Mouse (Mus musculus) spleen, adult 2 months (tissue): Measurements from ENCODE around the gene Rffl. TPM values are rescaled to one million over a fixed set of nuclear protein-coding genes. Genes with fewer than 3 reads are reported as not detected.
A peak's percentile ranks its signal among the peaks of the same experiment; 100 is the strongest.

Experiments used
- DNase-seq, 2 experiments: peaks; one replicate each; pipeline versions ENCODE4 v3.0.0 to v3.0.0-alpha.2; 2012 to 2021; ENCODE audit warnings: low spot score in 2 of 2, low read depth in 1 of 2
- H3K27ac ChIP-seq: fragments of 200-500 bp; 2 replicates; pipeline ENCODE4 v1.5.1; 2012; ENCODE audit warnings: low read length, inconsistent platforms; ENCODE audit not compliant: insufficient read depth
- H3K27me3 ChIP-seq: fragments of 200-500 bp; 2 replicates; pipeline ENCODE4 v1.6.1; 2012; ENCODE audit warnings: mild to moderate bottlenecking, moderate library complexity, low read length, inconsistent platforms; ENCODE audit not compliant: control insufficient read depth, insufficient read depth
- H3K36me3 ChIP-seq: fragments of 200-500 bp; 2 replicates; pipeline ENCODE4 v1.6.1; 2012; ENCODE audit warnings: mild to moderate bottlenecking, low read length, inconsistent platforms; ENCODE audit not compliant: control insufficient read depth, insufficient read depth
- H3K4me1 ChIP-seq: fragments of 200-500 bp; 2 replicates; pipeline ENCODE4 v1.6.1; 2011; ENCODE audit warnings: inconsistent platforms; ENCODE audit not compliant: control insufficient read depth, insufficient read depth, insufficient read length
- H3K4me3 ChIP-seq: fragments of 200-500 bp; 2 replicates; pipeline ENCODE4 v1.5.1; 2011; ENCODE audit warnings: mild to moderate bottlenecking, inconsistent platforms; ENCODE audit not compliant: insufficient read depth, insufficient read length; ENCODE audit errors: extremely low read depth
- CTCF ChIP-seq: fragments of 200-500 bp; IDR thresholded peaks from 2 replicates; pipeline ENCODE4 v1.5.1; 2011; ENCODE audit warnings: mild to moderate bottlenecking, inconsistent platforms; ENCODE audit not compliant: insufficient read depth, insufficient read length, insufficient replicate concordance; ENCODE audit errors: extremely low read depth
- POLR2A ChIP-seq: fragments of 200-500 bp; IDR thresholded peaks from 2 replicates; pipeline ENCODE4 v1.6.1; 2011; ENCODE audit warnings: low read depth, low read length, inconsistent platforms
- WGBS: fragments of 180-500 bp; shearing (Covaris S2); methylation state at CpG from one replicate; pipeline ENCODE4 v1.1.7; 2018; 5-methylcytosine and 5-hydroxymethylcytosine counted together
- polyA plus RNA-seq: library from polyadenylated mRNA; depleted of rRNA; stranded (reverse); fragments of >200 nt; gene quantifications from 2 replicates; pipeline ENCODE4 v1.2.3, GENCODE M21; 2012

Gene Rffl
- polyA plus RNA-seq, 1 experiment, result 13.3 TPM

DNA sequence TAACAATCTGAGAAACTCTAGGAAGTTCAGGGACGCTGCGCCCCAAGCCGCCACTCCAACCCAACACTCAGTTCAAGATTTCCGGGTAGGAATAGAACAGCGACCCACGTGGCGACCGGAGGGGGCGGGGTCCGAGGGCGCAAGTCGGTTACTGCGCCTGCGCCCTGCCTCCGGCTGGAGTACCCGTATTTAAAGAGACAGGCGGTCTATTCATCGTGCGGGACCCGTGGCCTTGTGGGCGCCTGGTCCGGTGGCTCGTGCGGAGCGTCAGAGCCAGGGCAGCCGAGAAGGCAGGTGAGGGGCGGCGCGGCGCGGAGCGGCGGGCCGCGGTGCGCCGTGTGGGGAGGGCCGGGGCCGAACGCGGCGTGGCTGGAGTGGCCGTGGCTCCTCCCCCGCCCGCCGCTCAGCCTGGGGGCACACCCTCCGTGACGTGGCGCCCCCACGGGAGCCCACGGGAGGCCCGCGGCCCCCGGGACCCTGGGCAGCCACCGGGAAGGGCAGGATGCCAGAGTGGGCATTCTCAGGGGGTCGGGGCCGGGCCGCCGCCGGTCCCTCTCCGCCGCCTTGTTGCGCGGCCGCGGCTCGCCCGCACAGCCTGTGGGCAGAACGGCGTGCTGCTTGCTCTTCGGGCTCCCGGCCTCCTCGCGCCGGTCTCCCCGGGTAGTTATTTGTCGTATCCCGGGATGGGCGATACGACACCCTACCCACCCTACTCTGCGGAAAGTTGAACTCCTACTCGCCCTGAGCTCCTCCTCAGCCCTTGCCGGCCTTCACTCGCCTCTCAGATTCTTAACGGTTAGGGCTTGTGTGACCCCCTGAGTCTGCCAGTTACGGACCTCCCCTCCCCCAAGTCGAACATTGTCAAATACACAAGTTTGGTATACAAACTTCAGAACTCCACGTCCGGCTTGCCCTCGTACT is 89.8 kb downstream of the Rffl start, which contains the start of gene Lig3:
Gene Lig3, plus strand, starts transcription at position 126 of the 921 bp plus-strand sequence.
- Histone ChIP-seq H3K36me3 (peaks cover 2% of the 10 kb centered on the region; the same call in 1 of the 2 replicates), H3K27ac (peak within 1 kb of the TSS; percentile 97), H3K4me1 (peaks cover 5% of the 10 kb centered on the region; the same call in 1 of the 2 replicates), H3K27me3 (no peaks in the 10 kb centered on the region), H3K4me3 (peak within 1 kb of the TSS; percentile 99)
- under 1% methylated on average over 64 of the region's 90 CpGs for WGBS
- TF ChIP-seq POLR2A, result peak; percentile 55
- TF ChIP-seq CTCF, result no peak
- peak; percentile 82 to 93 for DNase-seq

DNA sequence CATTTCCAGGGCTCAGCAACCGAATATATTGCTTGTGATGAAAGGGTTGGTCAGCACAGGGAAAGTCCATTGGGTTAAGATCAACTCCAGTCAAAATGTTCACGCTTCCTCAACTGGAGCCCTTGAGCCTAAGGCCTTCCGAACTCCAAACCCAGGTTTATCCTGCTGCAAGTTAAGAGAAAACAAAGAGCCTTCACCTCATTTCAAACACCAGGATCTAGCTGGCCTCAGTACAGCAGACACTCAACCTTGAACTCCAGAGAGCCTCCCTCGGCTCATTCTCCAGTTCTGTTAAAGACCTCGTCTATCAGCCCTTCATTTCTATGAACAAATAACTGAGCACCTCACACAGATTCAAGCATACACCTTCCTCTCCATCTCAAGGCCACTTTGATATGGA is 90.9 kb downstream of the Rffl start:
- no peak for TF ChIP-seq POLR2A
- no peak for TF ChIP-seq CTCF
- no peak overlapping the region for H3K27ac ChIP-seq
- H3K27me3 ChIP-seq, result no peaks in the 10 kb centered on the region
- H3K4me1 ChIP-seq, result peaks cover 5% of the 10 kb centered on the region; the same call in 1 of the 2 replicates
- H3K36me3 ChIP-seq, result peaks cover 2% of the 10 kb centered on the region; the same call in 1 of the 2 replicates
- DNase-seq, result no peak
- WGBS, result 37% methylated on average over 5 of the region's 5 CpGs
- H3K4me3 ChIP-seq, result no peak overlapping the region; the same call in 1 of the 2 replicates

DNA sequence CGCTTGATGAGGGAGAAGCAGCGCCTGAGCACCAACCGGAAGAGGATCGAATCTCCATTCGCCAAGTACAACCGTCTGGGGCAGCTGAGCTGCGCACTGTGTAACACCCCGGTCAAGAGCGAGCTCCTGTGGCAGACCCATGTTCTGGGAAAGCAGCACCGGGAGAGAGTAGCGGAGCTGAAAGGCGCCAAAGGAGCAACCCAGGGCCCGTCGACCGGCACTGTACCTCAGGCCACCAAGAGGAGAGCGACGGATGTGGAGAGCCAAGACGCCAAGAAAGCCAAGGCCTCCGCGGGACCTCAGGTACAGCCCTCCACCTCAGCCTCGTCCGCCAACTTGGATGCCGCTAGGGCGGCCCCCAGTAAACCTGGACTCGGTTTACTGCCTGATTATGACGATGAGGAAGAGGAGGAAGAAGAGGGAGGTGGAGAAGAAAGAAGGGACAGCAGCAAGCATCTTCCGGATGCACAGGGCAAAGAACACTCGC is 106.5 kb downstream of the Rffl start:
- no peak for DNase-seq
- peaks cover 3% of the 10 kb centered on the region for H3K36me3 ChIP-seq
- peak overlapping the region; percentile 60 for H3K27ac ChIP-seq
- H3K4me1 ChIP-seq, result no peaks in the 10 kb centered on the region; the same call in 1 of the 2 replicates
- TF ChIP-seq POLR2A (no peak), CTCF (no peak)
- peak overlapping the region; percentile 87 for H3K4me3 ChIP-seq
- no peaks in the 10 kb centered on the region for H3K27me3 ChIP-seq
- WGBS, result under 1% methylated on average over 28 of the region's 28 CpGs

DNA sequence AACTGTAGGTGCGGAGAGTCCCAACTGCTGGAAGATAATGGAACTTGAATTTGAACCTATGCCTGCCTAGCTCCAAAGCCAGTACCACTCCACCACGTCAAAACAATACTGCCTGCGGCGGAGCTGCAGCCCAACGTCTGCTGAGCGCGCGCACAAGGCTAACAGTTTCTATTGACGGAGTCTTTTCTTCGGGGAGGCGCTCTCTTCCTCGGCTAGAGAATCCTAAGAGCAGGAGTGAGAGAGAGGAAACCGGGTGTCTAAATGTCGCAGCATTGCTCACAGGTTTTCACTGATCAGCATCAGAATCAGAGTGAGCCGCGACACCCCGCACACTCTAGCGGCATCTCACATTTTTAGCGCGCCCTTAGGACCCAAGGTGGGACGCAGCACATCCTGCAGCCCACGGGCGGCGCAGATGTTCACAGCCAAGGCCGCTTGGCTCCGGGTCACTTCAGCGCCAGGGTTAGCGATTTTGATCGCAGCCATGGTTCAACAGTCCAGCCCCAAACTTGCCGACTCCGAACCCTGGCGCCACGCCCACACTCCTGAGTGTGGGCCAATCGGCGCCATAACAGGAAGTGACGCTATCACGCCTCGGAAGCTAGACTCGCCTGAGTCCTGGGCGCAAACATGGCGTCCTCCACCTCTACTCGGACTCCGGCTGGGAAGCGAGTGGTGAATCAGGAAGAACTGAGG is 107.1 kb downstream of the Rffl start, which contains the start of the genes Cct6b and Zfp830:
Gene Cct6b, minus strand, starts transcription at position 580 of the 696 bp plus-strand sequence.
Gene Zfp830, plus strand, starts transcription at position 604 of the 696 bp plus-strand sequence.
- under 1% methylated on average over 44 of the region's 44 CpGs for WGBS

DNA sequence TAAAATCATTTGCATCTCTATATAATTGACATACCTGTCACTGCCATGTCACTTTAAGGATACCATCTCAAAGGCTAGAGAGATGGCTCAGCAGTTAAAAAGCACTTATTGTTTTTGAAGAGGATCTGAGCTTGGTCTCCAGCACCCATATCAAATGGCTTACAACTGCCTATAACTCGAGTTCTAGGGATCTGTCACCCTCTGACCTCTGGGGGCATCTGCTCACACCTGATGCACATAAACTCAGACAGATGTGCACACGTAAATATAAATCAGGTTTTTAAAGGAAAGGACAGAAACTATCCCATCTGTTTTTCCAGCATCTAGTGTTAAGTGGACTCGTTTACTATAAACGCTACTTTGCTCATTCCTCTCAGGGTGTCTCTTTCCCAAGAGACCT is 107.7 kb downstream of the Rffl start:
- TF ChIP-seq POLR2A (no peak), CTCF (no peak)
- no peak for DNase-seq
- H3K4me1 ChIP-seq, result no peaks in the 10 kb centered on the region; the same call in 1 of the 2 replicates
- H3K36me3 ChIP-seq, result no peaks in the 10 kb centered on the region
- no peak overlapping the region for H3K27ac ChIP-seq
- H3K27me3 ChIP-seq, result no peaks in the 10 kb centered on the region
- 0 out of 2 replicates have a peak overlapping the region, but pooled peaks have one; percentile 87 for H3K4me3 ChIP-seq
- 8% methylated on average over 4 of the region's 4 CpGs for WGBS

More for the DNA sequence above, 107.1 kb downstream of the Rffl start, which contains the start of the genes Cct6b and Zfp830:
- H3K27ac ChIP-seq, result peak within 1 kb of the TSS; percentile 79
- peak; percentile 94 for TF ChIP-seq POLR2A
- TF ChIP-seq CTCF, result no peak
- H3K4me1 ChIP-seq, result no peaks in the 10 kb centered on the region; the same call in 1 of the 2 replicates
- H3K36me3 ChIP-seq, result no peaks in the 10 kb centered on the region; the same call in 1 of the 2 replicates
- H3K4me3 ChIP-seq, result peak within 1 kb of the TSS; percentile 87
- peak; percentile 85 to 88 for DNase-seq
- H3K27me3 ChIP-seq, result no peaks in the 10 kb centered on the region

DNA sequence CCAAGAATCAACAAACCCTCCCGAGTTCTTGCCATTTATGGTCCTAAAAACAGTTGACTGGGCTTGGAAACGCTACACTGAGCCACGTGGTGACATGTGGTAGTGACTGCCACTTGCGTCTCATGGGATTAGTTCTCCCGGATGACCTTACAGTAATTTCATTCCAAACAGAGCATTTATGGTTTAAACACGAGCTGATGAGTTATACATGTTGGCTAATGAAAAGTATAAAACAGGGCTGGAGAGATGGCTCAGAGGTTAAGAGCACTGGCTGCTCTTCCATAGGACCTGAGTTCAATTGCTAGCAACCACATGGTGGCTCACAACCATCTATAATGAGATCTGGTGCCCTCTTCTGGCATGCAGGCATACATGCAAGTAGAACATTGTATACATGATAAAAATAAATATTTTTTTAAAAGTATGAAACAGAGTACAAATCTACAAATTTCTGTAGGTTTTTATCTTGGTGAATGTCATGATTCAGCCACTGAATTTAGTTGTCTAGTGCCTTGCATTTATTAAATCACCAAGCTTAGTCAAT is 108.7 kb downstream of the Rffl start:
- WGBS, result 90% methylated on average over 6 of the region's 6 CpGs
- H3K4me3 ChIP-seq, result no peak overlapping the region
- H3K27ac ChIP-seq, result no peak overlapping the region
- H3K4me1 ChIP-seq, result no peaks in the 10 kb centered on the region; the same call in 1 of the 2 replicates
- TF ChIP-seq POLR2A (no peak), CTCF (no peak)
- H3K27me3 ChIP-seq, result no peaks in the 10 kb centered on the region
- H3K36me3 ChIP-seq, result no peaks in the 10 kb centered on the region
- DNase-seq, result no peak
